Mouse (Mus musculus) embryonic facial prominence, embryonic 12.5 days (tissue): Measurements from ENCODE around the gene Mrps34. TPM values are rescaled to one million over a fixed set of nuclear protein-coding genes. Genes with fewer than 3 reads are reported as not detected.
"Not testable (repeated sequence)": the region's sequence is repeated elsewhere in the genome, so short reads cannot be mapped to it uniquely, and the experiment has no call there.

ENCODE experiments used
- ATAC-seq: fragments of 200-750 bp; cut with Nextera tagmentation; 2 replicates; pipeline ENCODE4 v1.8.0; 2017; ENCODE audit not compliant: insufficient number of reproducible peaks, insufficient read depth, low FRiP score, low TSS enrichment
- H3K27ac ChIP-seq: fragments of 300-500 bp; sonication (generic); 2 replicates; pipeline ENCODE4 v1.5.1; 2016; ENCODE audit warnings: mild to moderate bottlenecking
- H3K27me3 ChIP-seq: fragments of 300-500 bp; sonication (generic); 2 replicates; pipeline ENCODE4 v1.6.1; 2016; ENCODE audit warnings: mild to moderate bottlenecking, moderate library complexity
- H3K36me3 ChIP-seq: fragments of 300-500 bp; sonication (generic); 2 replicates; pipeline ENCODE4 v1.6.1; 2016; ENCODE audit warnings: mild to moderate bottlenecking
- H3K4me1 ChIP-seq: fragments of 300-500 bp; sonication (generic); 2 replicates; pipeline ENCODE4 v1.6.1; 2016
- H3K4me2 ChIP-seq: fragments of 300-500 bp; sonication (generic); replicated peaks from 2 replicates; pipeline ENCODE4 v1.6.1; 2016; ENCODE audit warnings: mild to moderate bottlenecking, moderate library complexity
- H3K4me3 ChIP-seq: fragments of 300-500 bp; sonication (generic); 2 replicates; pipeline ENCODE4 v1.5.1; 2016; ENCODE audit warnings: mild to moderate bottlenecking
- H3K9ac ChIP-seq: fragments of 300-500 bp; sonication (generic); 2 replicates; pipeline ENCODE4 v1.6.1; 2016; ENCODE audit warnings: mild to moderate bottlenecking, moderate library complexity
- H3K9me3 ChIP-seq: fragments of 300-500 bp; sonication (generic); 2 replicates; pipeline ENCODE4 v1.6.1; 2016; ENCODE audit warnings: mild to moderate bottlenecking, moderate library complexity
- WGBS: fragments of 180-500 bp; shearing (Covaris S2); methylation state at CpG from one replicate; pipeline ENCODE4 v1.1.7; 2016; 5-methylcytosine and 5-hydroxymethylcytosine counted together
- polyA plus RNA-seq: library from polyadenylated mRNA; unstranded; fragments of >200 nt; fragmentation: Nextera tagmentation; extraction: Ambion mirVana; gene quantifications from 2 replicates; pipeline ENCODE4 v1.2.1, GENCODE M21; 2016

Gene Mrps34
- polyA plus RNA-seq, 1 experiment from 2014 or later, result 99.6 TPM

GRCm38 (mm10) chr17:24943036-24943435, 48.1 kb downstream of the Mrps34 start:
- ATAC-seq, result no peak
- Histone ChIP-seq H3K36me3 (peaks cover 49% of the 10 kb centered on the region), H3K4me2 (no peak overlapping the region), H3K9ac (no peak overlapping the region), H3K9me3 (no peaks in the 10 kb centered on the region), H3K27ac (no peak overlapping the region), H3K4me1 (no peaks in the 10 kb centered on the region), H3K4me3 (no peak overlapping the region), H3K27me3 (no peaks in the 10 kb centered on the region)
- WGBS, result 91% methylated on average over 7 of the region's 7 CpGs

- ATAC-seq, H3K4me1 ChIP-seq, H3K27me3 ChIP-seq, H3K4me2 ChIP-seq, H3K4me3 ChIP-seq, H3K27ac ChIP-seq, H3K9ac ChIP-seq, H3K9me3 ChIP-seq: not testable (repeated sequence)
- 88% methylated on average over 1 of the region's 1 CpGs for WGBS
- peaks cover 54% of the 10 kb centered on the region for H3K36me3 ChIP-seq
Measured at GRCm38 (mm10) chr17:24943589-24943988, 48.7 kb downstream of the Mrps34 start.

Other genes with a start within 250 kb of the Mrps34 start
- 59.6 and 60.6 TPM in 2 replicates for gene Slc9a3r2, start 244.8 kb upstream of the Mrps34 start, polyA plus RNA-seq
- gene Npw, start 236.7 kb upstream of the Mrps34 start, polyA plus RNA-seq, result 0.35 and 0.76 TPM in 2 replicates
- gene Zfp598, start 225.4 kb upstream of the Mrps34 start, polyA plus RNA-seq, result 23.5 and 25.4 TPM in 2 replicates
- 8.4 and 10.5 TPM in 2 replicates for gene Syngr3, start 205.2 kb upstream of the Mrps34 start, polyA plus RNA-seq
- gene Gfer, start 199.0 kb upstream of the Mrps34 start, polyA plus RNA-seq, result 47.9 and 48.0 TPM in 2 replicates
- 3.0 and 5.5 TPM in 2 replicates for gene Noxo1, start 198.9 kb upstream of the Mrps34 start, polyA plus RNA-seq
- gene Tbl3, start 187.5 kb upstream of the Mrps34 start, polyA plus RNA-seq, result 93.9 and 94.2 TPM in 2 replicates
- gene Rnf151, start 177.1 kb upstream of the Mrps34 start, polyA plus RNA-seq, result 0.22 TPM in 1 of 2 replicates, not detected in the other
- gene Rps2, start 177.0 kb upstream of the Mrps34 start, polyA plus RNA-seq, result 1,116 and 1,117 TPM in 2 replicates
- 209 and 223 TPM in 2 replicates for gene Ndufb10, start 170.6 kb upstream of the Mrps34 start, polyA plus RNA-seq
- gene Rpl3l, start 167.3 kb upstream of the Mrps34 start, polyA plus RNA-seq, result not detected in 2 replicates
- gene Msrb1, start 158.5 kb upstream of the Mrps34 start, polyA plus RNA-seq, result 23.6 and 25.6 TPM in 2 replicates
- gene Hs3st6, start 142.1 kb upstream of the Mrps34 start, polyA plus RNA-seq, result 9.2 and 10.7 TPM in 2 replicates
- gene Meiob, start 90.8 kb upstream of the Mrps34 start, polyA plus RNA-seq, result not detected in 2 replicates
- gene Hagh, start 55.0 kb upstream of the Mrps34 start, polyA plus RNA-seq, result 24.2 and 26.1 TPM in 2 replicates
- 21.3 and 23.2 TPM in 2 replicates for gene Fahd1, start 44.8 kb upstream of the Mrps34 start, polyA plus RNA-seq
- gene Igfals, start 29.1 kb upstream of the Mrps34 start, polyA plus RNA-seq, result 0.22 and 0.28 TPM in 2 replicates
- gene Nubp2, start 8.8 kb upstream of the Mrps34 start, polyA plus RNA-seq, result 49.7 and 53.6 TPM in 2 replicates
- gene Spsb3, start 8.5 kb upstream of the Mrps34 start, polyA plus RNA-seq, result 43.3 and 43.8 TPM in 2 replicates
- 38.7 and 42.4 TPM in 2 replicates for gene Eme2, start within 50 bp of the Mrps34 start, polyA plus RNA-seq
- gene Nme3, start 1.4 kb downstream of the Mrps34 start, polyA plus RNA-seq, result 44.8 and 46.1 TPM in 2 replicates
- gene Mapk8ip3, start 41.9 kb downstream of the Mrps34 start, polyA plus RNA-seq, result 55.8 and 59.5 TPM in 2 replicates
- 270 and 277 TPM in 2 replicates for gene Jpt2, start 65.6 kb downstream of the Mrps34 start, polyA plus RNA-seq
- gene Cramp1l, start 120.7 kb downstream of the Mrps34 start, polyA plus RNA-seq, result 10.5 and 12.0 TPM in 2 replicates
- 29.0 and 29.8 TPM in 2 replicates for gene Ift140, start 121.0 kb downstream of the Mrps34 start, polyA plus RNA-seq
- 13.2 and 15.5 TPM in 2 replicates for gene Tmem204, start 188.5 kb downstream of the Mrps34 start, polyA plus RNA-seq
- 49.1 and 51.0 TPM in 2 replicates for gene Telo2, start 220.9 kb downstream of the Mrps34 start, polyA plus RNA-seq
- 0.48 and 0.88 TPM in 2 replicates for gene Ptx4, start 225.6 kb downstream of the Mrps34 start, polyA plus RNA-seq
- 27.1 and 27.4 TPM in 2 replicates for gene Clcn7, start 238.3 kb downstream of the Mrps34 start, polyA plus RNA-seq